Mouse (Mus musculus): Measurements from ENCODE around the gene Vps4b. TPM values are rescaled to one million over a fixed set of nuclear protein-coding genes. Genes with fewer than 3 reads are reported as not detected.

Vps4b gene
- 16.5 and 26.6 TPM in 2 replicates for polyA plus RNA-seq (2021; fragmentation: Nextera tagmentation)
- long read RNA-seq, experiment 1, full-length matches to known transcripts, result 146 of 158 reads
- long read RNA-seq, experiment 1, partial matches to known transcripts, result 4 of 158 reads
- long read RNA-seq, experiment 1, other reads (novel, unspliced or antisense), result 8 of 158 reads
- long read RNA-seq, experiment 2, full-length matches to known transcripts, result 35 of 56 reads
- long read RNA-seq, experiment 2, partial matches to known transcripts, result 10 of 56 reads
- long read RNA-seq, experiment 2, other reads (novel, unspliced or antisense), result 11 of 56 reads

DNA sequence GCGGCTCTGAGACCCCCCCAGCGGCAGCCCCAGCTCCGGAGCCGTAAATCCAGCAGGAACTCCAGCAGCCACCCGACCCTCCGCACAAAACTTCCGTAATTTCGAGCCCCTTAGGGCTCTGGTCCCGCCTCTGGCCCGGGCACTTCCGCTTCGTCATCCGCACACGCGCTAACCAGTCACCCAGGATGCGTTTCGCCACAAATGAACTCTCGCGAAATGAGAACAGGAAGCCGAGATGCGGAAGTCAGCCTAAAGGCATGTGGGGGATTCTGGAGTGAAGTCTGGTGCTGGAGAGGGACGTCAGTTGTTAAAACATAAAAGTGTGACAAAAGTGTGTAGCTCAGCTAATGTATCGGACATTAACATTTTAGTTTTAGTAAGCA is at the start of gene Vps4b:
Gene Vps4b (minus strand): TSS at position 187 of the 383 bp plus-strand sequence.

DNA sequence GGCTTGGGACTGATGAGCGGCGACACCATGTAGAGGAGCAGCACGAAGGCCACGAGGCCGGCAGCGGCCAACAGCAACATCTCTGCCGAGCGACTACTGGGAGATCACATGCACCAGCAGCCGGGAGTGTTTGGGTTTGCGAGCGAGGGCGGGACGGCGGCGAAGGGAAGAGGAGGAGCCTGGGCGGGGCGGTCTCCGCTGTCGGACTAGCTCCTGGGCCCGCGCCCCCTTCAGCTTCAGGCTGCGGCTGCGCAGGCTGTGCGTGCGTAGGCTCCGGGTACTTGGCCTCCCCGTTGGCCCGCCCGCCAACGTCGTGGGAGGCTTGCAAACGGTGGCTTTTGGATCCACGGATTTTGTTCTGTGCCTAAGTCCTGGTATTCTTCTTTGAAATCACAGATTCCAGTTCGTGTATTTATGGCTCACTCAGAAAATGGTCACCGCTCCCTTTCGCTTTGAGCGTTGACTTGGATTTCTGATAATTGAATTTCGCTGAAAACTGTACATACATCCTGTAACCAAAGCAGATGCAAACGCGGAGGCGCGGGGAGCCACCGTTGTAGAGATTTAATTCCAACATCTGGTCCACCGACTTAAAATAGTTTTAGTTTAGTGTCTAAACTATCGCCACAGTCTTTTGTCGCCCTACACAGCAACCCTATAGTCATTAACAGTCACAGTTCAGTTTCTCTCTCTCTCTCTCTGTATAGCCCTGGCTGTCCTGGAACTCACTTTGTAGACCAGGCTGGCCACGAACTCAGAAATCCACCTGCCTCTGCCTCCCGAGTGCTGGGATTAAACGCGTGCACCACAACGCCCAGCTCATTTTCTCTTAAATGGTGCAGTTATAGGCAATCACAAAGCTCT is 36.7 kb downstream of the Vps4b start, which contains the start of gene Kdsr:
Gene Kdsr (minus strand): TSS at position 156 of the 864 bp plus-strand sequence.

Other genes with a start within 250 kb of the Vps4b start
- 3.5 and 3.8 TPM in 2 replicates for gene Bcl2, start 82.5 kb downstream of the Vps4b start, polyA plus RNA-seq (2021; fragmentation: Nextera tagmentation)
- 9.8 and 13.4 TPM in 2 replicates for gene Kdsr, start 37.0 kb downstream of the Vps4b start, polyA plus RNA-seq (2021; fragmentation: Nextera tagmentation)
- gene Serpinb5, start 64.4 kb upstream of the Vps4b start, polyA plus RNA-seq (2021; fragmentation: Nextera tagmentation), result 0.09 TPM in 1 of 2 replicates, not detected in the other
- gene Serpinb12, start 137.7 kb upstream of the Vps4b start, polyA plus RNA-seq (2021; fragmentation: Nextera tagmentation), result not detected in 2 replicates
- not detected in 2 replicates for gene Serpinb13, start 184.3 kb upstream of the Vps4b start, polyA plus RNA-seq (2021; fragmentation: Nextera tagmentation)